Mouse (Mus musculus) heart, embryonic 13.5 days (tissue): ENCODE results near the gene Ocel1. TPM values are rescaled to one million over a fixed set of nuclear protein-coding genes. Genes with fewer than 3 reads are reported as not detected.

ENCODE experiments used
- ATAC-seq: fragments of 200-750 bp; cut with Nextera tagmentation; 2 replicates; pipeline ENCODE4 v1.8.0; 2017; ENCODE audit warnings: moderate TSS enrichment; ENCODE audit not compliant: insufficient number of reproducible peaks, low FRiP score, low TSS enrichment; ENCODE audit errors: extremely low read depth
- H3K27ac ChIP-seq: fragments of 300-500 bp; sonication (generic); replicated peaks from 2 replicates; pipeline ENCODE4 v1.5.1; 2015; ENCODE audit warnings: moderate library complexity, mild to moderate bottlenecking, inconsistent platforms
- H3K27me3 ChIP-seq: fragments of 300-500 bp; sonication (generic); replicated peaks from 2 replicates; pipeline ENCODE4 v1.6.1; 2015; ENCODE audit warnings: mild to moderate bottlenecking, inconsistent platforms
- H3K36me3 ChIP-seq: fragments of 300-500 bp; sonication (generic); 2 replicates; pipeline ENCODE4 v1.6.1; 2015; ENCODE audit warnings: mild to moderate bottlenecking, inconsistent platforms
- H3K4me1 ChIP-seq: fragments of 300-500 bp; sonication (generic); 2 replicates; pipeline ENCODE4 v1.6.1; 2015; ENCODE audit warnings: inconsistent platforms
- H3K4me2 ChIP-seq: fragments of 300-500 bp; sonication (generic); 2 replicates; pipeline ENCODE4 v1.6.1; 2015; ENCODE audit warnings: inconsistent platforms, mild to moderate bottlenecking, moderate library complexity
- H3K4me3 ChIP-seq: fragments of 300-500 bp; sonication (generic); 2 replicates; pipeline ENCODE4 v1.5.1; 2015; ENCODE audit warnings: moderate library complexity, mild to moderate bottlenecking, inconsistent platforms
- H3K9ac ChIP-seq: fragments of 300-500 bp; sonication (generic); 2 replicates; pipeline ENCODE4 v1.6.1; 2015; ENCODE audit warnings: inconsistent platforms, mild to moderate bottlenecking, moderate library complexity
- H3K9me3 ChIP-seq: fragments of 300-500 bp; sonication (generic); 2 replicates; pipeline ENCODE4 v1.6.1; 2016; ENCODE audit warnings: inconsistent platforms
- WGBS: fragments of 180-500 bp; shearing (Covaris S2); methylation state at CpG from one replicate; pipeline ENCODE4 v1.1.7; 2015; ENCODE audit warnings: mixed read lengths; 5-methylcytosine and 5-hydroxymethylcytosine counted together
- polyA plus RNA-seq: library from polyadenylated mRNA; unstranded; fragments of >200 nt; fragmentation: Nextera tagmentation; extraction: Ambion mirVana; gene quantifications from 2 replicates; pipeline ENCODE4 v1.2.1, GENCODE M21; 2015

Gene Ocel1
- polyA plus RNA-seq, 1 experiment from 2014 or later, result 4.3 TPM

DNA sequence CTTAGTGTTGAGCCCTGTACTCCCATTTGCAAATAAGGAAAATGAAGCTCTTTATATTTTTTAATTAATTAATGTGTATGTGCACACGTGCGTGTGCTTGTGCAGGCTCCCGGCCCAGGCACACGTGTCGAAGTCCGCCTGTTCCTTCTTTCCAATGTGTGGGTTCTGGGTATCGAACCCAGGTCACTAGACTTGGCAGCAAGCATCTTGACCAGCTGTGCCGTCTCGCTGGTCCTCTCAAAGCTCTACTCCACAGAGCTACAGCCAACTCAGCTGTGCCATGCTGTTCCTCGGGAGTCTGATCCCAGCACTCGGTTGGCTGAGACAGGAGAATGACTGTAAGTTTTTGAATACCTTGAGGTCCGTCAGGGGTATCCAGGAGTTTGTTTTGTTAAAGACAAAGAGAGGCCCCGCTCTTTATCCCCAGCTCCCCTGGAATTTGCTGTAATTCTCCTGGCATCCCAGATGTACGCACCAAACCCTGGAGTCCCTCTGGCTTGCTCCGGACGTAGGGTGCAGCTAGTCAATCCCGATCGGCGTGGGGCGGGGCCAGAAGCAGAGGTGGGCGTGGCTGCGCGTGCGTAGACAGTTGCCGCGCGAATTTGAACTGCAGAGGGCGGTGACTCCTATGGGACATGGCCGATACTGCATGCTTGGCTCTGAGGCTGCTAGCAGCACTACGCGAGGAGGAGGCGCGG is 34.5 kb downstream of the Ocel1 start, which contains the start of gene Ankle1:
TSS of gene Ankle1 (plus strand) at position 610 of the 698 bp plus-strand sequence.
- Histone ChIP-seq H3K27me3 (no peaks in the 10 kb centered on the region), H3K4me2 (peak within 1 kb of the TSS; percentile 97), H3K9me3 (no peaks in the 10 kb centered on the region), H3K27ac (peak within 1 kb of the TSS; percentile 55), H3K36me3 (peaks cover 41% of the 10 kb centered on the region), H3K4me3 (peak within 1 kb of the TSS; percentile 80), H3K4me1 (peaks cover 25% of the 10 kb centered on the region), H3K9ac (peak within 1 kb of the TSS; percentile 88)
- 13% methylated on average over 33 of the region's 33 CpGs for WGBS
- ATAC-seq, result peak; percentile 71

DNA sequence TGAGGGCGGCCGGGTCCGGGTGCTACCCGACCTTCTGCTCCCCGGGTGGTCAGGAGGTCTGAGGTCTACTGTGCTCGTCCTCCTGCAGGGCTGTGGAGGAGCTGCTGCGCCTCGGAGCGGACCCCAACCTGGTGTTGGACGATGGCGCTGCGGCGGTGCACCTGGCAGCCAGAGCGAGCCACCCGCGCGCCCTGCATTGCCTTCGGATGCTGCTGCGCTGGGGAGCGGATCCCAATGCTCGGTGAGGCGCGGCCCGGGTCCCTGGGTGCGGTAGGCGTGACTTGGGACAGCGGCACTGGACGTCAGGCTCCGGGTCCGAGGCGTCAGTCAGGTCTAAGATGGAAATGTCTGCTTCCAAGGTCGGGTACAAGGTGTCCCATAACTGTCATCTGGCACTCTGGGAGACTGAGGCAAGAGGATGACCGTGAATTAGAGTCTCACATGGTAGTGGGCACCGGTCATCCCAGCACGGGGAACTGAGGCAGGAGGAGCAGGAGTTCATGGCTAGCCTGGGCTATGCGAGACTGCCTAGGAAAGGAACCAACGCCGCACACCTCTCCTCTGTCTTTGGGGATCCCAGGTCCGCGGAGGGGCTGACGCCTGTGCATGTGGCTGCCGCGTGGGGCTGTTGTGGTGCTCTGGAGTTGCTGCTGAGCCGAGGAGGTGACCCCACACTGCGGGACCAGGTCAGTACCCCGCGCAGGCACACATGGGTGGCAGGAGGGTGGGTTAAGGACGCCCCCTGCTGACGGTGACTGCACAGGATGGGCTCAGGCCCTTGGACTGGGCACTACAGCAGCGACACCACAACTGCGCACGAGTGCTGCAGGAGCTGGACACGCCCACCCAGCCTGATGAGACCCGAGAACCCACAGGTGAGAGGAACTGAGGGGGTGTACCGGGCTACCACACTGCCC is 35.3 kb downstream of the Ocel1 start:
- Histone ChIP-seq H3K9me3 (no peaks in the 10 kb centered on the region), H3K27me3 (no peaks in the 10 kb centered on the region), H3K36me3 (peaks cover 35% of the 10 kb centered on the region), H3K9ac (peak overlapping the region; percentile 88), H3K4me3 (peak overlapping the region; percentile 80), H3K4me1 (peaks cover 25% of the 10 kb centered on the region), H3K27ac (peak overlapping the region; percentile 55; the same call in 1 of the 2 replicates), H3K4me2 (peak overlapping the region; percentile 97)
- WGBS, result 1% methylated on average over 55 of the region's 55 CpGs
- ATAC-seq, result peak; percentile 18; the same call in 1 of the 2 replicates

GRCm38 (mm10) chr8:71407441-71407840 is 36.3 kb downstream of the Ocel1 start:
- Histone ChIP-seq H3K27ac (no peak overlapping the region), H3K9ac (peak overlapping the region; percentile 33; the same call in 1 of the 2 replicates), H3K9me3 (no peaks in the 10 kb centered on the region), H3K4me2 (peak overlapping the region; percentile 97), H3K36me3 (peaks cover 35% of the 10 kb centered on the region), H3K27me3 (no peaks in the 10 kb centered on the region), H3K4me1 (peaks cover 25% of the 10 kb centered on the region), H3K4me3 (no peak overlapping the region)
- WGBS, result 89% methylated on average over 14 of the region's 14 CpGs
- ATAC-seq, result no peak

DNA sequence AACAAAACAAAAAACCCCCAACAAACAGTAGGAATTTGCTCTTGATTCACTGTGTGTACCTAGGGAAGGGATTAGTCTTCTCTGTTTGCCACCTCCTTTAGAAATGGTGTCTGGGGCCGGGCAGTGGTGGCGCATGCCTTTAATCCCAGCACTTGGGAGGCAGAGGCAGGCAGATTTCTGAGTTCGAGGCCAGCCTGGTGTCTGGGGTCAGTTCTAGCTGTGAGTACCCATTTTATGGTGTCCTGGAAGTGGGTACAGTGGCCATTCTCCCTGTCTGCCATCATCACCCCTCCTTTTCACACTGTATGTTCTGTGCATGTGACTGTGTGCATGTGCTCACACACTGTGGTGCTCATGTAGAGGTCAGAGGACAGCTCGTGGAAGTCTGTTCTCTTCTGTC is 37.1 kb downstream of the Ocel1 start:
- Histone ChIP-seq H3K4me3 (no peak overlapping the region), H3K4me2 (no peak overlapping the region), H3K9me3 (no peaks in the 10 kb centered on the region), H3K9ac (no peak overlapping the region), H3K36me3 (peaks cover 33% of the 10 kb centered on the region), H3K4me1 (peaks cover 25% of the 10 kb centered on the region), H3K27me3 (no peaks in the 10 kb centered on the region), H3K27ac (no peak overlapping the region)
- ATAC-seq, result no peak
- WGBS, result 89% methylated on average over 4 of the region's 4 CpGs

- no peak for ATAC-seq
Observed at GRCm38 (mm10) chr8:71411535-71412273, 40.6 kb downstream of the Ocel1 start.

DNA sequence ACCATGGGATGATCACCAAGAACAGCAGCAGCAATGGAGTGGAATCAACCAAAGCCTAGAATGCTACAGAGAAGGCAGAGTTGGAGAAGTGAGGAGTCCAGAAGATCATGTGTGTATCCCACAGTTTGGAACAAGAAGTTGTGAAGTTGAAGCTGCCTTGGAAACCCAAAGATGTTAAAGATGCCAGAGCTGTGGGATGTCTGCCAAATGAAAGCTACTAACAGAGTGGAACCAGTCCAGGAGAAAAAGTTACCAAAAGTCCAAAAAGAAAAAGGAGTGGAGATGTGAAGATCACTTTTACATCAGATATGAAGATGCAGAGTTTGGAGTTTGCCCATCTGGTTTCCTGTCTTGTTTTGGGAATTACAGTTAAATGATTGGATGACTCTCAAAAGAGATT is 51.0 kb downstream of the Ocel1 start:
- Histone ChIP-seq H3K4me1 (no peaks in the 10 kb centered on the region), H3K27ac (no peak overlapping the region), H3K36me3 (no peaks in the 10 kb centered on the region), H3K27me3 (0 out of 2 replicates have a peak, but pooled peaks cover 10% of the 10 kb centered on the region), H3K4me2 (no peak overlapping the region), H3K9ac (no peak overlapping the region), H3K4me3 (no peak overlapping the region), H3K9me3 (0 out of 2 replicates have a peak, but pooled peaks cover 4% of the 10 kb centered on the region)
- no peak for ATAC-seq

More at GRCm38 (mm10) chr8:71411535-71412273, 40.6 kb downstream of the Ocel1 start:
- no peak overlapping the region for H3K9ac ChIP-seq
- H3K36me3 ChIP-seq, result peaks cover 32% of the 10 kb centered on the region
- H3K4me3 ChIP-seq, result no peak overlapping the region
- H3K27ac ChIP-seq, result no peak overlapping the region
- H3K27me3 ChIP-seq, result 0 out of 2 replicates have a peak, but pooled peaks cover 9% of the 10 kb centered on the region
- H3K4me1 ChIP-seq, result peaks cover 11% of the 10 kb centered on the region
- H3K4me2 ChIP-seq, result no peak overlapping the region
- H3K9me3 ChIP-seq, result no peaks in the 10 kb centered on the region
- 44% methylated on average over 11 of the region's 11 CpGs for WGBS

Other genes with a start within 250 kb of the Ocel1 start
- gene Myo9b, start 98.6 kb upstream of the Ocel1 start, polyA plus RNA-seq, result 14.5 and 16.3 TPM in 2 replicates
- gene Haus8, start 98.4 kb upstream of the Ocel1 start, polyA plus RNA-seq, result 126 and 154 TPM in 2 replicates
- 69.1 and 78.1 TPM in 2 replicates for gene Use1, start 4.5 kb upstream of the Ocel1 start, polyA plus RNA-seq
- gene Nr2f6, start 10.7 kb downstream of the Ocel1 start, polyA plus RNA-seq, result 36.6 and 40.9 TPM in 2 replicates
- gene Ushbp1, start 24.5 kb downstream of the Ocel1 start, polyA plus RNA-seq, result 9.2 and 10.2 TPM in 2 replicates
- 89.7 and 91.8 TPM in 2 replicates for gene Babam1, start 25.6 kb downstream of the Ocel1 start, polyA plus RNA-seq
- gene Ankle1, start 34.7 kb downstream of the Ocel1 start, polyA plus RNA-seq, result 27.6 and 29.4 TPM in 2 replicates
- 33.0 and 35.5 TPM in 2 replicates for gene Abhd8, start 92.4 kb downstream of the Ocel1 start, polyA plus RNA-seq
- 165 and 186 TPM in 2 replicates for gene Mrpl34, start 93.7 kb downstream of the Ocel1 start, polyA plus RNA-seq
- gene Dda1, start 97.9 kb downstream of the Ocel1 start, polyA plus RNA-seq, result 75.6 and 87.1 TPM in 2 replicates
- gene Ano8, start 114.7 kb downstream of the Ocel1 start, polyA plus RNA-seq, result 0.63 and 0.78 TPM in 2 replicates
- gene Gtpbp3, start 116.8 kb downstream of the Ocel1 start, polyA plus RNA-seq, result 11.6 and 12.6 TPM in 2 replicates
- gene Plvap, start 140.5 kb downstream of the Ocel1 start, polyA plus RNA-seq, result 133 and 135 TPM in 2 replicates
- gene Ccdc194, start 154.4 kb downstream of the Ocel1 start, polyA plus RNA-seq, result 0.48 and 0.65 TPM in 2 replicates
- 34.0 and 39.5 TPM in 2 replicates for gene Bst2, start 166.2 kb downstream of the Ocel1 start, polyA plus RNA-seq
- 58.8 and 59.5 TPM in 2 replicates for gene Mvb12a, start 171.6 kb downstream of the Ocel1 start, polyA plus RNA-seq
- gene Tmem221, start 187.6 kb downstream of the Ocel1 start, polyA plus RNA-seq, result 0.27 and 0.41 TPM in 2 replicates
- not detected in 2 replicates for gene Nxnl1, start 195.3 kb downstream of the Ocel1 start, polyA plus RNA-seq
- 18.2 and 18.3 TPM in 2 replicates for gene Slc27a1, start 197.6 kb downstream of the Ocel1 start, polyA plus RNA-seq
- gene Pgls, start 220.9 kb downstream of the Ocel1 start, polyA plus RNA-seq, result 169 and 172 TPM in 2 replicates
- gene Fam129c, start 226.3 kb downstream of the Ocel1 start, polyA plus RNA-seq, result 1.2 and 1.8 TPM in 2 replicates
- gene Colgalt1, start 239.7 kb downstream of the Ocel1 start, polyA plus RNA-seq, result 54.8 and 58.3 TPM in 2 replicates